Mouse (Mus musculus) kidney, postnatal 0 days (tissue): ENCODE results near the gene Sh3kbp1. TPM values are rescaled to one million over a fixed set of nuclear protein-coding genes. Genes with fewer than 3 reads are reported as not detected.

Experiments
- ATAC-seq: fragments of 200-750 bp; cut with Nextera tagmentation; replicated peaks from 2 replicates; pipeline ENCODE4 v1.8.0; 2017; ENCODE audit warnings: low read depth, moderate number of reproducible peaks, moderate TSS enrichment, moderate library complexity; ENCODE audit not compliant: low FRiP score
- DNase-seq: peaks from one replicate; pipeline ENCODE4 v3.0.0-alpha.2; 2016; ENCODE audit warnings: low spot score
- H3K27ac ChIP-seq: fragments of 300-500 bp; sonication (generic); 2 replicates; pipeline ENCODE4 v1.5.1; 2014; ENCODE audit warnings: mild to moderate bottlenecking
- H3K27me3 ChIP-seq: fragments of 300-500 bp; sonication (generic); 2 replicates; pipeline ENCODE4 v1.6.1; 2014; ENCODE audit warnings: low read length, mixed read lengths; ENCODE audit not compliant: insufficient read depth
- H3K36me3 ChIP-seq: fragments of 300-500 bp; sonication (generic); 2 replicates; pipeline ENCODE4 v1.6.1; 2014; ENCODE audit warnings: low read length, mixed read lengths; ENCODE audit not compliant: insufficient read depth
- H3K4me1 ChIP-seq: fragments of 300-500 bp; sonication (generic); replicated peaks from 2 replicates; pipeline ENCODE4 v1.6.1; 2014; ENCODE audit warnings: antibody characterized with exemption, low read length, mixed read lengths; ENCODE audit not compliant: insufficient read depth
- H3K4me2 ChIP-seq: fragments of 300-500 bp; sonication (generic); 2 replicates; pipeline ENCODE4 v1.6.1; 2014; ENCODE audit warnings: mild to moderate bottlenecking, low read length, moderate library complexity, mixed read lengths
- H3K4me3 ChIP-seq: fragments of 300-500 bp; sonication (generic); replicated peaks from 2 replicates; pipeline ENCODE4 v1.5.1; 2014; ENCODE audit warnings: low read depth, low read length
- H3K9ac ChIP-seq: fragments of 300-500 bp; sonication (generic); 2 replicates; pipeline ENCODE4 v1.6.1; 2014; ENCODE audit warnings: low read depth, low read length
- H3K9me3 ChIP-seq: fragments of 300-500 bp; sonication (generic); replicated peaks from 2 replicates; pipeline ENCODE4 v1.6.1; 2016; ENCODE audit warnings: low read length, inconsistent platforms, mixed read lengths
- CTCF ChIP-seq: IDR thresholded peaks from 2 replicates; pipeline ENCODE4 v1.5.1; 2016; ENCODE audit warnings: antibody characterized with exemption, low read depth, mild to moderate bottlenecking, moderate library complexity
- WGBS: fragments of 180-500 bp; shearing (Covaris S2); extraction: QIAGEN DNeasy Blood & Tissue Kit; methylation state at CpG from one replicate; pipeline ENCODE4 v1.1.7; 2014; 5-methylcytosine and 5-hydroxymethylcytosine counted together
- polyA plus RNA-seq: library from polyadenylated mRNA; unstranded; fragments of >200 nt; fragmentation: Nextera tagmentation; extraction: Ambion mirVana; gene quantifications from 2 replicates; pipeline ENCODE4 v1.2.1, GENCODE M21; 2015

Sh3kbp1 gene
- polyA plus RNA-seq, 1 experiment from 2014 or later: 31.5 TPM

DNA sequence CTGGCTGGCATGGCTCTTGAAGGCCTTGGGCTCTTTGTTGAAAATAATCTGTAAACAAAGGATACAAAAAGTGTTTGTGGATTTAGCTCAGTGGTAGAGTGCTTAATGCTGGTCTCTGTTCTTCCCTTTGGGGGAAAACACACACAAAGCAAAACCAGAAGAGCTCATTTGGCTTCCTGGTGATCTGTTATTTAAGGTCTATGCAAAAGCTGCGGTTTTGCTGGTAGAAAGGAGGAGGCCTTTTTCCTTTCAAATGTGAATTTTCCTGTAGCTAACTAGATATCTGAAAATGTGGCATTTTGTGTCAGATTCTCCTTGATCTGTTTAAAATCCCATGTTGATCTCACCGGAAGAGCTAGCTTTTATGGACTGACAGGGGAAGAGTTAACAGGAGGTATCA lies 141.9 kb downstream of the Sh3kbp1 start:
- Histone ChIP-seq H3K4me2 (no peak overlapping the region), H3K27ac (no peak overlapping the region), H3K27me3 (no peaks in the 10 kb centered on the region), H3K4me3 (no peak overlapping the region), H3K9ac (no peak overlapping the region), H3K9me3 (no peaks in the 10 kb centered on the region), H3K36me3 (no peaks in the 10 kb centered on the region), H3K4me1 (no peaks in the 10 kb centered on the region)
- ATAC-seq (no peak), DNase-seq (no peak)
- no peak for TF ChIP-seq CTCF
- 70% methylated on average over 2 of the region's 2 CpGs for WGBS

- ATAC-seq (no peak), DNase-seq (no peak)
- H3K9ac ChIP-seq: no peak overlapping the region
- no peak overlapping the region for H3K27ac ChIP-seq
- no peaks in the 10 kb centered on the region for H3K9me3 ChIP-seq
- H3K4me2 ChIP-seq: no peak overlapping the region
- WGBS: 82% methylated on average over 3 of the region's 3 CpGs
- H3K4me1 ChIP-seq: no peaks in the 10 kb centered on the region
- no peaks in the 10 kb centered on the region for H3K27me3 ChIP-seq
- H3K36me3 ChIP-seq: no peaks in the 10 kb centered on the region
- TF ChIP-seq CTCF: no peak
- H3K4me3 ChIP-seq: no peak overlapping the region
Observed at GRCm38 (mm10) chrX:159769773-159770172, 142.7 kb downstream of the Sh3kbp1 start.

- ATAC-seq (no peak), DNase-seq (no peak)
- no peaks in the 10 kb centered on the region for H3K36me3 ChIP-seq
- 73% methylated on average over 4 of the region's 4 CpGs for WGBS
- H3K9ac ChIP-seq: no peak overlapping the region
- no peaks in the 10 kb centered on the region for H3K27me3 ChIP-seq
- H3K27ac ChIP-seq: no peak overlapping the region
- H3K4me3 ChIP-seq: no peak overlapping the region
- no peaks in the 10 kb centered on the region for H3K4me1 ChIP-seq
- H3K4me2 ChIP-seq: no peak overlapping the region
- H3K9me3 ChIP-seq: no peaks in the 10 kb centered on the region
- TF ChIP-seq CTCF: no peak
Observed at GRCm38 (mm10) chrX:159772137-159772536, 145.1 kb downstream of the Sh3kbp1 start.

- Histone ChIP-seq H3K4me3 (no peak overlapping the region), H3K9ac (no peak overlapping the region), H3K27me3 (no peaks in the 10 kb centered on the region), H3K9me3 (no peaks in the 10 kb centered on the region), H3K4me1 (no peaks in the 10 kb centered on the region), H3K36me3 (no peaks in the 10 kb centered on the region), H3K4me2 (no peak overlapping the region), H3K27ac (no peak overlapping the region)
- WGBS: 81% methylated on average over 4 of the region's 4 CpGs
- ATAC-seq (no peak), DNase-seq (no peak)
- no peak for TF ChIP-seq CTCF
Observed at GRCm38 (mm10) chrX:159775042-159775441, 148.0 kb downstream of the Sh3kbp1 start.

DNA sequence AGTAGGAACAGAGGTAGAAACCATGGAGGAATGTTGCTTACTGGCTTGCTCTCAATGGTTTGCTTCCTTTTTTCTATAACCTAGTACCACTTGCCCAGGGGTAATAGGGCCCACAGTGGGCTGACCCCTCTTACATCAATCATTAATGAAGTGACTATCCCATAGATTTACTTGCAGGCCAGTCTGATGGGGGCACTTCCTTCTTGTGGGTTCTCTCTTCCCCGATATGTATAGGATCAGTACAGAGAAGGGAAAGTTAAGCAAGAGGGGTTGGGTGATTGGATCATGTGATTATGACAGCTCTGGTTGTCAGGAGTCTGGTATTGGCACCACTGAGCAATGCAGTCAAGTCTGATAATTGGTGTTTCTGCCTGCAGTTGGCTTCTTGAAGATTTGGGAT lies 151.7 kb downstream of the Sh3kbp1 start:
- no peak overlapping the region for H3K4me2 ChIP-seq
- H3K9me3 ChIP-seq: no peaks in the 10 kb centered on the region
- no peaks in the 10 kb centered on the region for H3K27me3 ChIP-seq
- H3K27ac ChIP-seq: no peak overlapping the region
- no peak overlapping the region for H3K9ac ChIP-seq
- ATAC-seq (no peak), DNase-seq (no peak)
- TF ChIP-seq CTCF: no peak
- no peak overlapping the region for H3K4me3 ChIP-seq
- WGBS: 73% methylated on average over 1 of the region's 1 CpGs
- no peaks in the 10 kb centered on the region for H3K4me1 ChIP-seq
- no peaks in the 10 kb centered on the region for H3K36me3 ChIP-seq

- Histone ChIP-seq H3K4me2 (no peak overlapping the region), H3K27me3 (no peaks in the 10 kb centered on the region), H3K36me3 (no peaks in the 10 kb centered on the region), H3K4me3 (no peak overlapping the region), H3K27ac (no peak overlapping the region), H3K9me3 (no peaks in the 10 kb centered on the region), H3K4me1 (no peaks in the 10 kb centered on the region), H3K9ac (no peak overlapping the region)
- TF ChIP-seq CTCF: no peak
- no peak for ATAC-seq
- 51% methylated on average over 3 of the region's 3 CpGs for WGBS
- no peak for DNase-seq
Observed at GRCm38 (mm10) chrX:159790516-159790915, 163.4 kb downstream of the Sh3kbp1 start.

GRCm38 (mm10) chrX:159795603-159796002 lies 168.5 kb downstream of the Sh3kbp1 start:
- Histone ChIP-seq H3K36me3 (no peaks in the 10 kb centered on the region), H3K27me3 (no peaks in the 10 kb centered on the region), H3K9me3 (no peaks in the 10 kb centered on the region), H3K27ac (no peak overlapping the region), H3K4me1 (no peaks in the 10 kb centered on the region), H3K4me3 (no peak overlapping the region), H3K9ac (no peak overlapping the region), H3K4me2 (no peak overlapping the region)
- no peak for TF ChIP-seq CTCF
- 63% methylated on average over 2 of the region's 2 CpGs for WGBS
- ATAC-seq: no peak
- no peak for DNase-seq
